Mouse (Mus musculus): Measurements from ENCODE around the gene D17H6S53E.

The D17H6S53E gene

GRCm38 (mm10) chr17:35173329-35173728, 47.2 kb downstream of the D17H6S53E start:
- Histone ChIP-seq H3K36me3 (ENCODE audit: insufficient read depth, low read length) (no peaks in the 10 kb centered on the region), H3K4me1 (replicated peaks; ENCODE audit: low read depth, low read length) (no peaks in the 10 kb centered on the region), H3K27me3 (ENCODE audit: insufficient read depth, low read length) (peaks cover 39% of the 10 kb centered on the region), H3K4me3 (replicated peaks; ENCODE audit: low read length) (no peak overlapping the region), H3K9me3 (ENCODE audit: low read length) (no peaks in the 10 kb centered on the region)
- TF ChIP-seq CTCF (conservative IDR thresholded peaks at IDR 0.05; ENCODE audit: low read length), result no peak
- no peak for TF ChIP-seq NANOG (IDR thresholded peaks at IDR 0.05; ENCODE audit: borderline replicate concordance, low read length)
- TF ChIP-seq POU5F1 (IDR thresholded peaks at IDR 0.05; ENCODE audit: borderline replicate concordance, low read length), result no peak

- Histone ChIP-seq H3K4me3 (replicated peaks; ENCODE audit: low read length) (no peak overlapping the region), H3K36me3 (ENCODE audit: insufficient read depth, low read length) (no peaks in the 10 kb centered on the region), H3K4me1 (replicated peaks; ENCODE audit: low read depth, low read length) (0 out of 2 replicates have a peak, but pooled peaks cover 2% of the 10 kb centered on the region), H3K9me3 (ENCODE audit: low read length) (no peaks in the 10 kb centered on the region), H3K27me3 (ENCODE audit: insufficient read depth, low read length) (peaks cover 39% of the 10 kb centered on the region)
- TF ChIP-seq POU5F1 (IDR thresholded peaks at IDR 0.05; ENCODE audit: borderline replicate concordance, low read length) (no peak), NANOG (IDR thresholded peaks at IDR 0.05; ENCODE audit: borderline replicate concordance, low read length) (no peak), CTCF (conservative IDR thresholded peaks at IDR 0.05; ENCODE audit: low read length) (no peak)
Observed at GRCm38 (mm10) chr17:35174201-35174977, 48.2 kb downstream of the D17H6S53E start.

DNA sequence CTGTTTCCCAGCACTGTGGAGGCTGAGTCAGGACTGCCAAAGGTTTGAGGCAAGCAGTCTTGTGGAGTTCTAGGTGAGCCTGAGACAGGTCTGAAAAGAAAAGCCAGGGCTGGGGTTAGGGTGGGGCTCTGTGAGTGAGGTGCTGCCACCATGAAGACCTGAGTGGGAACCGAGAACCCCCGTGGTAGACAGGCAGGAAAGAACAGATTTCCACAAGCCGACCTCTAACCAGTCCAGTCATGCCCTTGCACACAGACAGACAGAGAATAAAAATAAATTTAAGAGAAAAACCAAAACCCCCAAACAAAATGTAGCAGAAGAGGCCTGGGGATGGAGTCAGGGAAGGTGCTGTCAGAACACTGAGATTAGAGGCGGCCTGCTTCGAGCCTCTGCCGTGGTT, 49.2 kb downstream of the D17H6S53E start:
- 0 out of 2 replicates have a peak, but pooled peaks cover 2% of the 10 kb centered on the region for H3K4me1 ChIP-seq (replicated peaks; ENCODE audit: low read depth, low read length)
- no peak for TF ChIP-seq NANOG (IDR thresholded peaks at IDR 0.05; ENCODE audit: borderline replicate concordance, low read length)
- TF ChIP-seq CTCF (conservative IDR thresholded peaks at IDR 0.05; ENCODE audit: low read length), result no peak
- no peak for TF ChIP-seq POU5F1 (IDR thresholded peaks at IDR 0.05; ENCODE audit: borderline replicate concordance, low read length)

DNA sequence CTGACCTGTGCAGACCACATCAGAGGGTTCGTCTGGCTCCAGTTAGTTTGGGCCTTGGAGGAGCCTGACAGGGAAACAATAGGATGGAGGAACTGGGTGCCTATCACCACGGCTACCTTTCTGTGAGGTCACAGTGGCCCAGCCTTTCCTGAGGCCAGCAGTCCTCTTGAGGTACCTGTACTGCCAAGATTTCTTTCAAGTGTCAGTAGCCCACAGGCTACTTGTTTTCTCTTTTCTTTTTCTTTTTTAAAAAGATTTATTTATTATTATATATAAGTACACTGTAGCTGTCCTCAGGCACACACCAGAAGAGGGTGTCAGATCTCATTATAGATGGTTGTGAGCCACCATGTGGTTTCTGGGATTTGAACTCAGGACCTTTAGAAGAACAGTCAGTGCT, 49.8 kb downstream of the D17H6S53E start, which contains the start of gene Aif1:
TSS of gene Aif1 (minus strand) at position 101 of the 400 bp plus-strand sequence.
- Histone ChIP-seq H3K9me3 (ENCODE audit: low read length) (no peaks in the 10 kb centered on the region), H3K36me3 (ENCODE audit: insufficient read depth, low read length) (no peaks in the 10 kb centered on the region), H3K4me3 (replicated peaks; ENCODE audit: low read length) (no peak within 1 kb of the TSS), H3K4me1 (replicated peaks; ENCODE audit: low read depth, low read length) (0 out of 2 replicates have a peak, but pooled peaks cover 2% of the 10 kb centered on the region), H3K27me3 (ENCODE audit: insufficient read depth, low read length) (peaks cover 44% of the 10 kb centered on the region)
- TF ChIP-seq POU5F1 (IDR thresholded peaks at IDR 0.05; ENCODE audit: borderline replicate concordance, low read length) (no peak), NANOG (IDR thresholded peaks at IDR 0.05; ENCODE audit: borderline replicate concordance, low read length) (no peak), CTCF (conservative IDR thresholded peaks at IDR 0.05; ENCODE audit: low read length) (no peak)

More for the DNA sequence above, 49.2 kb downstream of the D17H6S53E start:
- peaks cover 47% of the 10 kb centered on the region for H3K27me3 ChIP-seq (ENCODE audit: insufficient read depth, low read length)
- no peak overlapping the region for H3K4me3 ChIP-seq (replicated peaks; ENCODE audit: low read length)
- H3K36me3 ChIP-seq (ENCODE audit: insufficient read depth, low read length), result no peaks in the 10 kb centered on the region
- H3K9me3 ChIP-seq (ENCODE audit: low read length), result no peaks in the 10 kb centered on the region
